Mouse (Mus musculus): ENCODE measurements around the gene Clcn6. TPM values are rescaled to one million over a fixed set of nuclear protein-coding genes. Genes with fewer than 3 reads are reported as not detected.

Clcn6 gene
- polyA plus RNA-seq, 1 experiment from 2014 or later, result 36.5 TPM

DNA sequence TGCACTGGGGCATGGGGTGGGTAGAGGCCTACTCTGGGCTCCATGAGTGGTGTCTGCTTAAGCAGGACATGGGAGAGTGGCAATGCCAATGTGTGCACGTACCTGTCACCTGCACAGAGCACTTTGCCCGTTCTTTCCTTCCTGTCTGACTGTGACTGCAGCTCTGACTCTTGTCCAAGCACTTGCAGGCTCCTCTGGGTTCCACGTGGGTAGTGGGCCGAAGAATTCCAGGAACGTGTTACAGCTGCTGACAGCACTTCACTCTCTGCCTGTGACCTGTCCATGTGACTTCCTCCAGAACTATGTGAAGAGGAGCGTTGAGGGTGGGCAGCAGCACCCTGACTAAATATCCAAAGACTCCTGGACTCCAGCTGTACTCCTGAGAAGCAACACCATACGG is 72.9 kb downstream of the Clcn6 start:
- Histone ChIP-seq H3K27ac (ENCODE audit: low read length) (no peak overlapping the region), H3K9ac (ENCODE audit: low read depth, low read length) (no peak overlapping the region), H3K4me2 (ENCODE audit: low read length) (no peak overlapping the region), H3K27me3 (ENCODE audit: control insufficient read depth, insufficient read depth, low read depth, low read length) (no peaks in the 10 kb centered on the region), H3K9me3 (replicated peaks; ENCODE audit: control insufficient read depth, low read length, poor library complexity, severe bottlenecking) (no peaks in the 10 kb centered on the region), H3K4me3 (ENCODE audit: low read depth, low read length) (no peak overlapping the region), H3K4me1 (ENCODE audit: control insufficient read depth, insufficient read depth, low read length) (no peaks in the 10 kb centered on the region), H3K36me3 (ENCODE audit: control insufficient read depth, insufficient read depth, low read length) (no peaks in the 10 kb centered on the region)
- no peak for ATAC-seq
- WGBS, result 86% methylated on average over 7 of the region's 7 CpGs

DNA sequence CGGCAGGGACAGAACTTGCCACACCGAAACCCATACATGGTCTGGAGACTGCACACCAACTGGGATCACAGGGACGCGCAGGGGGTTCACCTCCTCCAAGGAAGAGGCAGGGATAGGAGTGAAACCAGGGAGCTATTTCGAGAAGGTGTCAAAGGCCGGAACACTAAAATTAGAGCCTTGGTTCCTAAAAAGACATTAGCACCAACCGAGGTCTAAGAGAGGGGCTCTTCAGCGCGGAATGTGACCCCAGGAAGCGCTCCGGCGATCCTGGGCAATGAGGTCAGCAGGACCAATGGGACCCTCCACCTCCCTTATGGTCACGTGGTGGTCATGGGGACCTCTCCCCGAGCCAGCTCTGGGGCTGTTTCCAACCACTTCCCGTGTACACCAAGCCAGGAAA is 75.0 kb downstream of the Clcn6 start:
- Histone ChIP-seq H3K27me3 (ENCODE audit: control insufficient read depth, insufficient read depth, low read depth, low read length) (no peaks in the 10 kb centered on the region), H3K27ac (ENCODE audit: low read length) (no peak overlapping the region), H3K9ac (ENCODE audit: low read depth, low read length) (no peak overlapping the region), H3K9me3 (replicated peaks; ENCODE audit: control insufficient read depth, low read length, poor library complexity, severe bottlenecking) (no peaks in the 10 kb centered on the region), H3K36me3 (ENCODE audit: control insufficient read depth, insufficient read depth, low read length) (no peaks in the 10 kb centered on the region), H3K4me2 (ENCODE audit: low read length) (no peak overlapping the region), H3K4me1 (ENCODE audit: control insufficient read depth, insufficient read depth, low read length) (no peaks in the 10 kb centered on the region), H3K4me3 (ENCODE audit: low read depth, low read length) (no peak overlapping the region)
- ATAC-seq, result no peak
- WGBS, result 88% methylated on average over 15 of the region's 15 CpGs

DNA sequence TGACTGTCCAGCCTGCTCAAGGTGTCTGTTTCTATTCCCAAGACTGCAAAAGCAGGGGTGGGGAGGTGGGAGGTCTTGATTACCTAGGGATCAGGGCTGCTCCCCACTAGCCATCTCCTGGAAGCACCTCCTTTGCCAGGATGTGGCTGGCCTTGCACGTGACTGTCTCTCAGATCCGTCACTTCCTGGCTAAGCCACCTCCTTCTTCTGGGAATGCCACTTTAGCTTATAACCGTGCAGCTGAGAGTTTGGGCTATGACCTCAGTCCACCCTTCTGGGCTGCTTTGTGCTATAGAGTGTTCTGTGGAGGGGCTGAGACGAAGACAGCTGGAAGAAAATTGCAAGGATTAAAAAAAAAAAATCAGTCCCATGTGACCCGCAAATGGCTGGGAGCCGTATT is 75.8 kb downstream of the Clcn6 start:
- H3K4me2 ChIP-seq (ENCODE audit: low read length), result no peak overlapping the region
- ATAC-seq, result no peak
- no peaks in the 10 kb centered on the region for H3K27me3 ChIP-seq (ENCODE audit: control insufficient read depth, insufficient read depth, low read depth, low read length)
- H3K4me3 ChIP-seq (ENCODE audit: low read depth, low read length), result no peak overlapping the region
- H3K9me3 ChIP-seq (replicated peaks; ENCODE audit: control insufficient read depth, low read length, poor library complexity, severe bottlenecking), result no peaks in the 10 kb centered on the region
- no peaks in the 10 kb centered on the region for H3K36me3 ChIP-seq (ENCODE audit: control insufficient read depth, insufficient read depth, low read length)
- 44% methylated on average over 6 of the region's 6 CpGs for WGBS
- H3K27ac ChIP-seq (ENCODE audit: low read length), result no peak overlapping the region
- H3K4me1 ChIP-seq (ENCODE audit: control insufficient read depth, insufficient read depth, low read length), result no peaks in the 10 kb centered on the region
- no peak overlapping the region for H3K9ac ChIP-seq (ENCODE audit: low read depth, low read length)

DNA sequence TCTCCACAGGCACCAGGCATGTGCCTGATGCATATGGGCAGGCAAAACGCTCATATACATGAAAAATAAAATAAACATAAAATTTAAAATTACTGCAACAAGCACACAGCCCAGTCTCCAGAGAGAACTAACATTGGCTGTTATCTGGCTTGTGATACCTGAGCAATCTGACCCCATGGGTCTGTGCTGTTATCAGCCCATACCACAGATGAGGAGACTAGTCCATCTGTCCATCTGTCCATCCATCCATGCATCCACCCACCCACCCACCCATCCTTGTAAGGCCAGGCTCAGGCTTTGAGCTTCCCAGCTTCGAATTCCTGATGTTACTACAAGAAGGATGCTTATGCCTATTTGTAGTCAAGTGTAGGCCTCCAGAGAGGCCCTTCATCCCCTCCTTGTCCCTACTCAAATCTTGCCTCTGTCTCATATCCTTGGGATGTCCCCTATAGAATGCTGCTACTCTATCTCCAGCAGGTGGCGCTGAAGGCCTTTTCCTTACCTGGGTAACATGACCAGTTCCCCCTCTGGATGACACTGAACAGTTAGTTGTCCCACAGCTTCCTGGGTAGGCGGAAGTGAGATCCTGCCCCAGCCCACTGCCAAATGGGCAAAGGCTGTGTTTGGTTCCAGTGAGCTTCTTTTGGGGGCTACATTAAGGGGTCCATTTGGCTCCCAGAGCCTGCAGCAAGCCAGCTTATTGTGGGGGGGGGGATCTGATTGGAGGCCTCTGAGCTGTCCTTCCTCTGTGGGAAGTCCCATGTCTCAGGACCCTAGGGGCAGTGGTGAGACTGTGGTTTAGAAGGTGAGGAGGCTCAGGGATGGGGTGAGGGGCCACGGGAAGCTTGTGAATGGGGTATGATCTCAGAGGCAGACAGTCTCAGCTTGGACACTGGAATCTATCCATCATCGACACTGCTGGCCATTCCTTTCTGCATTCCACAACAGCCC is 78.5 kb downstream of the Clcn6 start:
- Histone ChIP-seq H3K4me1 (ENCODE audit: control insufficient read depth, insufficient read depth, low read length) (no peaks in the 10 kb centered on the region), H3K36me3 (ENCODE audit: control insufficient read depth, insufficient read depth, low read length) (no peaks in the 10 kb centered on the region), H3K4me3 (ENCODE audit: low read depth, low read length) (no peak overlapping the region), H3K9ac (ENCODE audit: low read depth, low read length) (no peak overlapping the region), H3K27ac (ENCODE audit: low read length) (no peak overlapping the region), H3K9me3 (replicated peaks; ENCODE audit: control insufficient read depth, low read length, poor library complexity, severe bottlenecking) (no peaks in the 10 kb centered on the region), H3K27me3 (ENCODE audit: control insufficient read depth, insufficient read depth, low read depth, low read length) (no peaks in the 10 kb centered on the region), H3K4me2 (ENCODE audit: low read length) (no peak overlapping the region)
- peak; percentile 64; the same call in 1 of the 2 replicates for ATAC-seq
- WGBS, result 37% methylated on average over 6 of the region's 6 CpGs

DNA sequence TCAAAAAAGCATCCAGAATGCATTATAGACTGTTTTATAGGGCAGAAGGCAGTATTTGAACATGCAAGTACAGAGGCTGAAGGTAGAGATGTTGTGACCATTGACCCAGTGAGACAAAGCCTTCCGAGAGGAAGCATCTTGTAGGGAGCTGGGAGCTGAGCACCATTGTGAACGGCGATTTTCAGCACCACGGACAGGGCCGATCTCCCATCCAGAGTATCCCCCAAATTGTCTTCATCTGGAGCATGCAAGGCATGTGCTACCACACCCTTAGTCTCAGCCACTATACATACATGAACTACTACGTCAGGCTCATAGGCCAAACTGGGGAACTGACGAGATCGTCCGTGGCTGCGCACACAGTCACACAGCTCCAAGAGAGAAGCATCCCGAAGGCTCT is 81.5 kb downstream of the Clcn6 start:
- Histone ChIP-seq H3K4me1 (ENCODE audit: control insufficient read depth, insufficient read depth, low read length) (no peaks in the 10 kb centered on the region), H3K27ac (ENCODE audit: low read length) (no peak overlapping the region), H3K36me3 (ENCODE audit: control insufficient read depth, insufficient read depth, low read length) (no peaks in the 10 kb centered on the region), H3K9ac (ENCODE audit: low read depth, low read length) (no peak overlapping the region), H3K4me2 (ENCODE audit: low read length) (no peak overlapping the region), H3K9me3 (replicated peaks; ENCODE audit: control insufficient read depth, low read length, poor library complexity, severe bottlenecking) (no peaks in the 10 kb centered on the region), H3K27me3 (ENCODE audit: control insufficient read depth, insufficient read depth, low read depth, low read length) (no peaks in the 10 kb centered on the region), H3K4me3 (ENCODE audit: low read depth, low read length) (no peak overlapping the region)
- 43% methylated on average over 11 of the region's 11 CpGs for WGBS
- ATAC-seq, result no peak

Other genes starting within 250 kb of the Clcn6 start
- 3.3 and 3.9 TPM in 2 replicates for gene Zfp984, start 229.0 kb downstream of the Clcn6 start, polyA plus RNA-seq (2015; fragmentation: Nextera tagmentation; extraction: Ambion mirVana)
- gene Zfp933, start 190.5 kb downstream of the Clcn6 start, polyA plus RNA-seq (2015; fragmentation: Nextera tagmentation; extraction: Ambion mirVana), result 5.9 and 7.5 TPM in 2 replicates
- 34.8 and 38.8 TPM in 2 replicates for gene Miip, start 170.0 kb downstream of the Clcn6 start, polyA plus RNA-seq (2015; fragmentation: Nextera tagmentation; extraction: Ambion mirVana)
- gene Fv1, start 169.8 kb downstream of the Clcn6 start, polyA plus RNA-seq (2015; fragmentation: Nextera tagmentation; extraction: Ambion mirVana), result 7.5 and 10.5 TPM in 2 replicates
- 107 and 108 TPM in 2 replicates for gene Mfn2, start 134.1 kb downstream of the Clcn6 start, polyA plus RNA-seq (2015; fragmentation: Nextera tagmentation; extraction: Ambion mirVana)
- gene Plod1, start 102.1 kb downstream of the Clcn6 start, polyA plus RNA-seq (2015; fragmentation: Nextera tagmentation; extraction: Ambion mirVana), result 20.8 and 21.2 TPM in 2 replicates
- gene 2510039O18Rik, start 97.9 kb downstream of the Clcn6 start, polyA plus RNA-seq (2015; fragmentation: Nextera tagmentation; extraction: Ambion mirVana), result 9.5 and 11.1 TPM in 2 replicates
- not detected in 2 replicates for gene Nppb, start 53.0 kb downstream of the Clcn6 start, polyA plus RNA-seq (2015; fragmentation: Nextera tagmentation; extraction: Ambion mirVana)
- gene Nppa, start 38.1 kb downstream of the Clcn6 start, polyA plus RNA-seq (2015; fragmentation: Nextera tagmentation; extraction: Ambion mirVana), result 2.4 and 3.3 TPM in 2 replicates
- gene Mthfr, start 256 bp upstream of the Clcn6 start, polyA plus RNA-seq (2015; fragmentation: Nextera tagmentation; extraction: Ambion mirVana), result 21.5 and 22.2 TPM in 2 replicates
- gene Agtrap, start 49.2 kb upstream of the Clcn6 start, polyA plus RNA-seq (2015; fragmentation: Nextera tagmentation; extraction: Ambion mirVana), result 7.7 and 8.1 TPM in 2 replicates
- 98.2 and 100 TPM in 2 replicates for gene Mad2l2, start 91.6 kb upstream of the Clcn6 start, polyA plus RNA-seq (2015; fragmentation: Nextera tagmentation; extraction: Ambion mirVana)
- gene Draxin, start 91.9 kb upstream of the Clcn6 start, polyA plus RNA-seq (2015; fragmentation: Nextera tagmentation; extraction: Ambion mirVana), result 11.8 and 11.9 TPM in 2 replicates
- 18.5 and 23.8 TPM in 2 replicates for gene Fbxo6, start 113.3 kb upstream of the Clcn6 start, polyA plus RNA-seq (2015; fragmentation: Nextera tagmentation; extraction: Ambion mirVana)
- gene Fbxo44, start 121.7 kb upstream of the Clcn6 start, polyA plus RNA-seq (2015; fragmentation: Nextera tagmentation; extraction: Ambion mirVana), result 90.1 and 102 TPM in 2 replicates
- gene Fbxo2, start 121.8 kb upstream of the Clcn6 start, polyA plus RNA-seq (2015; fragmentation: Nextera tagmentation; extraction: Ambion mirVana), result 5.6 and 9.4 TPM in 2 replicates
- 12.4 and 12.7 TPM in 2 replicates for gene Disp3, start 249.1 kb upstream of the Clcn6 start, polyA plus RNA-seq (2015; fragmentation: Nextera tagmentation; extraction: Ambion mirVana)

Measured in midbrain, embryonic 16.5 days (tissue).